Mouse (Mus musculus) adrenal gland, postnatal 14 days (tissue): ENCODE results near the gene Hdac5. TPM values are rescaled to one million over a fixed set of nuclear protein-coding genes. Genes with fewer than 3 reads are reported as not detected.
A peak's percentile ranks its signal among the peaks of the same experiment; 100 is the strongest.
"Not testable (repeated sequence)": the region's sequence is repeated elsewhere in the genome, so short reads cannot be mapped to it uniquely, and the experiment has no call there.

Source experiments
- DNase-seq: peaks from one replicate; pipeline ENCODE4 v3.0.0; 2021; ENCODE audit warnings: mixed read lengths
- microRNA-seq, 2 experiments: library from miRNA; unstranded; fragments of <30 nt; microRNA quantifications; one replicate each; pipeline ENCODE4 v1.2.0; 2021
- total RNA-seq: library from RNA; stranded (reverse); gene quantifications from 2 replicates; pipeline ENCODE4 v1.2.3, GENCODE M21; 2021

The Hdac5 gene
- total RNA-seq, 1 experiment from 2014 or later: 81.1 TPM

- DNase-seq: no peak
These were observed 44.3 kb downstream of the Hdac5 start for GRCm38 (mm10) chr11:102185677-102186076.

- peak; percentile 98 for DNase-seq
These were observed 45.1 kb downstream of the Hdac5 start, which contains the start of gene Lsm12 for GRCm38 (mm10) chr11:102184646-102185495. Lsm12 (minus strand) TSS chr11:102185296.

- DNase-seq: no peak
These were observed 45.7 kb downstream of the Hdac5 start for GRCm38 (mm10) chr11:102184253-102184645.

- no peak for DNase-seq
These were observed 50.1 kb downstream of the Hdac5 start for GRCm38 (mm10) chr11:102179836-102180235.

DNA sequence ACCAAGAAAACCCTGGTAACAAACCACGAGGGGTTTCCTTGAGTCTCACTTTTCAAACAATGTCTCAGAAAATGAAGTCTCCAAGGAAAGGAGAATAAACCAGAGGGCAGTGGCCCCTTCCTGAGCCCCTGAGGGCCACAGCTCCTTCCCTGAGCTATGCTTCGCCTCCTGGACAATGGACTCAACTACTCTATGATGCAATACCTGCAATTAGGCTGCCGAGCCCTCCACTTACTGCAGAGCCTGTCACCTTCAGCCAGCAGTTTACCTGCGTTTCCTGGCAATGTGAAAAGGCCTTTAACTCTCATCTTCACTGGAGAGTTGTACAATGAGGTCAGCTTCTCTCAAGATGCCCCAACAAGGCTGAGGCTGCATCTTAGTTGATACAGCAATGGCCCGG, 61.3 kb downstream of the Hdac5 start:
- DNase-seq: no peak

GRCm38 (mm10) chr11:102167539-102167938, 62.4 kb downstream of the Hdac5 start:
- DNase-seq: no peak

- no peak for DNase-seq
These were observed 63.8 kb downstream of the Hdac5 start for GRCm38 (mm10) chr11:102165971-102166722.

DNA sequence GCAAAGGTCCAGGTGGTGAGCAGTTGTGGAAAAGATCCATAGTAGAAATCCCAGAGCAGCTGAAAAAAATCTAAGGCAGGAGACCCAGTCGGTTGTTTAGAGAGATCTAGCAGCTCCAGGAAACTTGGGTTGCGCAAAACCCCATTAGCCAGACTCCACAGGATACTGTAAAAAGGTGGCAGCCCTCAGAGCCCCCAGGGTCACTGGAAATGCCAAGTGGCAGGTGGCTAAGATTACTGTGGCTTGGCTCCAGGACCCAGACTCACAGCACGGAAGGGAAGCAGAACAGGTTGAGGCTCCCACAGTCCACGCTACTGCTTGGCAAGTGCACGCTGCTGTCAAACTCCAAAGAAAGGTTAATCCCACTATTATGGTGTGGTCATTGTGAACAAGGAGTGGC, 70.2 kb downstream of the Hdac5 start:
- DNase-seq: no peak

DNA sequence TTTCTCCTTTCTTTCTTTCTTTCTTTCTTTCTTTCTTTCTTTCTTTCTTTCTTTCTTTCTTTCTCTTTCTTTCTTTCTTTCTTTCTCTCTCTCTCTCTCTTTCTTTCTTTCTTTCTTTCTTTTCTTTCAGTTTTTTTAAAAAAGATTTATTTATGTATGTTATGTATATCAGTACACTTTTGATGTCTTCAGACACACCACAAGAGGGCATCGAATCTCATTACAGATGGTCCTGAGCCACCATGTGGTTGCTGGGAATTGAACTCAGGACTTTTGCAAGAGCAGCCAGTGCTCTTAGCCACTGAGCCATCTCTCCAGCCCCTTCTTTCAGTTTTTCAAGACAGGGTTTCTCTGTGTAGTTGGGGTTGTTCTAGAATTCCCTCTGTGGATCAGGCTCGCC, 71.9 kb downstream of the Hdac5 start:
- not testable (repeated sequence) for DNase-seq

- DNase-seq: no peak
These were observed 73.2 kb downstream of the Hdac5 start for GRCm38 (mm10) chr11:102156786-102157089.

DNA sequence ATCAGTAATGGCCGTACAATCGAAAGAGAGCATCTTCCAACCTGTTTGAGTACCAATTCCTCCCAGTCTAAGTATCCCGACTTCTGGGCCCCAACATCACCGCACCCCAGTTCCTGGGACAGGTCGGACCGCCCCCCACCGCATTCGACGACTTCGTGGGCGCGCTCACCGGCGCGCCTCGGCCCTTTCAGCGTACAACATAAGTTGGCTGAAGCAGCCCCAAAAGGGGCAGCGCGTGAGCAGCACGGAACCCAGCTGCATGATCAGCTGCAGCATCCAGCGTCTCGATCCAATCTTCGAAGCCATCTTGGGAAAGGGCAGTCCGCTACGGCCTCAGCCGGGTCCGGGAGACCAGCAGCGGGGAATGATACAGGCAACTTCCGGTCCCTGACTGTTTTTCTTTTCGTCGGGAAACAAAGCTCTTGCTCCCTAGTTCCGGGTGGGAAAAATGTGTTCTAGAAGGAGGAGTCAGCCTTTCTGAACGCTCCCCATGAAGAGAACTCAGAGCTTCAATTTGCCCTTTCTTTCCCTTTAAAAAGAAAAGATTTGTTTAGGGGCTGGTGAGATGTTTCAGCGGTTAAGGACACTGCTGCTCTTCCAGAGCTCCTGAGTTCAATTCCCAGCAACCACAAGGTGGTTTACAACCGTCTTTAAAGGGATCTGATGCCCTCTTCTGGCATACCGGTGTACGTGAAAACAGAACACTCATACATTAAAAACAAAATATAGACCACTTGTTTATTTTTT, 73.8 kb downstream of the Hdac5 start, which contains the start of gene Tmem101:
Gene Tmem101 (minus strand): TSS at position 366 of the 747 bp plus-strand sequence.
- peak; percentile 95 for DNase-seq

DNA sequence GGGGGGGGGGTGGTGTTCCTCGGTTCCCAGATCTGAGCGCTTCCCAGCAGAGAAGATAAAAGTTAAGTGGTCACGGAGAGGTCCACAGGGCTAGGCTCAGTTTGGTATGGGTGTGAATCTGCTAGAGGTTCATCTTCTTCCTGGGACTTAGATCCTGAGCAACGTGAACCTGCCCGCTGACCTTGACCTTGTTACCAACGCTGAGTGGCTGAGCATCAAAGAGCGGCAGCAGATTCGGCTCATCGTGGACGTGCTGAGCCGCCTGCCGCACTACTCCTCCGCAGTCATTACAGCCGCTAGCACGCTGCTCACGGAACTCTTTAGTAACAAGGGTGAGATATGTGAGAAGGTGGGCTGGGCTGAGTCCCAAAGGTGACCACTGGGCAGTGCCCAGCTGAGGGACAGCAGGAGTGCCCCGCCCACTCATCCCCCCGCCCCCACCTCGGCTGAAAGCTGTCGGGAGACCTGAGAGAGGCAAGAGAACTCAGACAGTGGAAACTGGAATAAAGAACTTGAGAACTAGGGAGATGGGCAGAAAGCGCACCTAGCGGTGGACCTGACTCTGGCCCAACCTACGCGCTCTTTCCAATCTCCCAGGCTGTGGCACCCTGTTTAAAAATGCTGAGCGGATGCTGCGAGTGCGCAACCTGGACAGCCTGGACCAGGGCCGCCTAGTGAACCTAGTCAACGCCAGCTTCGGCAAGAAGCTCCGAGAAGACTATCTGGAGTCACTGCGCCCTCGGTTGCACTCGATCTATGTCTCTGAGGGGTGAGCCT, 82.6 kb downstream of the Hdac5 start:
- DNase-seq: peak; percentile 32

GRCm38 (mm10) chr11:102146531-102146930, 83.4 kb downstream of the Hdac5 start:
- DNase-seq: no peak

DNA sequence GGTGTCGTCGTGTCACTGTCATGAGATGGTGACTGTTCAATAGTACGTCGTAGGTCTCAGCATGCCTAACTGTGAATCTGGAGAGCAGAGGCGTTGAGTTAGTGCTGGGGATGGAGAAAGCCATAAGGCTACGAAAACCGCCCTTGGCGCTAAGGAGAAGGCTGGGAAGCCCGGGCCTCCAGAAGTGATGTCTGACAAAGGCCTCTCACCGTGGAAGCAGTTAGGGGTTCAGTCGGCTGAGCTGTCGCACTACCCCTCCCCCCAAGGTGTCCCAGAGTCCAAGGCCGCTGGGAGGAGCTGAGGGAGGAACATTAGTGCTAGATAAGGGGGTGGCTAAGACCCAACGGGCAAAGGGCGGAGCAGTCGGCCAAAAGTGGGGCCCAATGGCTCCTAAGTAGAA, 84.0 kb downstream of the Hdac5 start:
- DNase-seq: peak; percentile 69

GRCm38 (mm10) chr11:102145471-102146001, 84.4 kb downstream of the Hdac5 start, which contains the start of gene Nags:
Nags (plus strand) TSS chr11:102145513.
- DNase-seq: peak; percentile 39

DNA sequence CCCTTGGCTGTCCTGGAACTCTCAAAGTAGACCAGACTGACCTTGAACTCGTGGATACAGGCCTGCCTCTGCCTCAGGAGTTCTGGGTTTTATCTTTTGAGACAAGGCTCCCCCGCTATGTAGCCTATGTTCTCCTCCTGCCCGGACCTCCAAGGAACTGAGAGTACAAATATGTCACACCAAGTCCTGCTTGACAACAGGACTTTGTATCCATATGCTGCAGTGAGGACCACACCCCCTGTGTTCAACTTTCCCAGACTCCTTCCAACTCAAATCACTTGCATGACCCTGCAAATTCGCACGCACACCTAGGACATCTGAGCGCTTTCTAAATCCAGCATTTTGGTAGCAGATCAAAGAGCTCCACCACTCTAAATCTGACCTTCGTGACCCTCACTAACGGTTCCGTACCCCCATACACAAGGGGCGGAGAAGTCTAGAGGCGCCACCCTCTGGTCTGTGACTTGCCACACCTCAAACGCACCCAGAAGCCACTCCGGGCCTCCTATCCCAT, 85.0 kb downstream of the Hdac5 start:
- DNase-seq: no peak

Small RNAs within 50 kb of the gene (microRNA-seq; reads per million reads assigned to microRNA genes)
- 2.7 to 4.3 reads per million in 2 experiments for gene Mir8101

Other genes with a start within 250 kb of the Hdac5 start
- not detected in 2 replicates for gene Cfap97d1, start 245.9 kb downstream of the Hdac5 start, total RNA-seq
- 100 and 103 TPM in 2 replicates for gene Dusp3, start 243.2 kb downstream of the Hdac5 start, total RNA-seq
- gene Mpp3, start 201.7 kb downstream of the Hdac5 start, total RNA-seq: 9.0 and 14.8 TPM in 2 replicates
- gene Cd300lg, start 188.7 kb downstream of the Hdac5 start, total RNA-seq: 50.5 and 61.4 TPM in 2 replicates
- gene Mpp2, start 141.7 kb downstream of the Hdac5 start, total RNA-seq: 8.6 and 10.1 TPM in 2 replicates
- not detected in 2 replicates for gene Ppy, start 128.8 kb downstream of the Hdac5 start, total RNA-seq
- not detected in 2 replicates for gene Pyy, start 122.3 kb downstream of the Hdac5 start, total RNA-seq
- 0.60 and 5.8 TPM in 2 replicates for gene Nags, start 84.7 kb downstream of the Hdac5 start, total RNA-seq
- 14.4 and 16.5 TPM in 2 replicates for gene Tmem101, start 73.8 kb downstream of the Hdac5 start, total RNA-seq
- gene Lsm12, start 44.9 kb downstream of the Hdac5 start, total RNA-seq: 78.7 and 81.0 TPM in 2 replicates
- gene G6pc3, start 40.5 kb downstream of the Hdac5 start, total RNA-seq: 82.8 and 83.7 TPM in 2 replicates
- 1.7 and 2.3 TPM in 2 replicates for gene BC030867, start 18.7 kb upstream of the Hdac5 start, total RNA-seq
- gene Asb16, start 38.6 kb upstream of the Hdac5 start, total RNA-seq: 0.11 and 0.19 TPM in 2 replicates
- 40.1 and 40.4 TPM in 2 replicates for gene Tmub2, start 54.8 kb upstream of the Hdac5 start, total RNA-seq
- 47.9 and 53.4 TPM in 2 replicates for gene Atxn7l3, start 66.5 kb upstream of the Hdac5 start, total RNA-seq
- 102 and 106 TPM in 2 replicates for gene Ubtf, start 89.6 kb upstream of the Hdac5 start, total RNA-seq
- gene Slc4a1, start 136.0 kb upstream of the Hdac5 start, total RNA-seq: 17.5 and 72.4 TPM in 2 replicates
- 31.3 and 31.6 TPM in 2 replicates for gene Rundc3a, start 163.2 kb upstream of the Hdac5 start, total RNA-seq
- gene Slc25a39, start 177.8 kb upstream of the Hdac5 start, total RNA-seq: 373 and 415 TPM in 2 replicates
- gene Grn, start 200.1 kb upstream of the Hdac5 start, total RNA-seq: 180 and 194 TPM in 2 replicates
- 8.2 and 9.6 TPM in 2 replicates for gene Fam171a2, start 217.5 kb upstream of the Hdac5 start, total RNA-seq
- 4.6 and 7.4 TPM in 2 replicates for gene Itga2b, start 240.0 kb upstream of the Hdac5 start, total RNA-seq